Mouse (Mus musculus): ENCODE results near the gene Washc3. TPM values are rescaled to one million over a fixed set of nuclear protein-coding genes. Genes with fewer than 3 reads are reported as not detected.

Washc3 gene
- polyA plus RNA-seq, 1 experiment from 2014 or later = 25.6 TPM

Other genes starting within 250 kb of the Washc3 start
- 0.20 and 0.44 TPM in 2 replicates for gene Pmch, start 110.0 kb upstream of the Washc3 start, polyA plus RNA-seq (2015; fragmentation: Nextera tagmentation; extraction: Ambion mirVana)
- gene Parpbp, start 54.2 kb upstream of the Washc3 start, polyA plus RNA-seq (2015; fragmentation: Nextera tagmentation; extraction: Ambion mirVana) = 12.3 and 12.8 TPM in 2 replicates
- 27.7 and 30.7 TPM in 2 replicates for gene Nup37, start 54.1 kb upstream of the Washc3 start, polyA plus RNA-seq (2015; fragmentation: Nextera tagmentation; extraction: Ambion mirVana)
- gene Dram1, start 178.0 kb downstream of the Washc3 start, polyA plus RNA-seq (2015; fragmentation: Nextera tagmentation; extraction: Ambion mirVana) = 2.0 and 2.3 TPM in 2 replicates
- gene Gnptab, start 178.0 kb downstream of the Washc3 start, polyA plus RNA-seq (2015; fragmentation: Nextera tagmentation; extraction: Ambion mirVana) = 2.7 TPM in 2 replicates

All from liver, embryonic 15.5 days (tissue).